Mouse (Mus musculus) embryonic facial prominence, embryonic 10.5 days (tissue): ENCODE results near the gene Actl6b. TPM values are rescaled to one million over a fixed set of nuclear protein-coding genes. Genes with fewer than 3 reads are reported as not detected.

Experiments used
- DNase-seq: peaks from one replicate; pipeline ENCODE4 v3.0.0-alpha.2; 2017; ENCODE audit warnings: low spot score
- H3K27ac ChIP-seq: fragments of 300-500 bp; sonication (generic); replicated peaks from 2 replicates; pipeline ENCODE4 v1.5.1; 2016; ENCODE audit warnings: mild to moderate bottlenecking
- H3K27me3 ChIP-seq: fragments of 300-500 bp; sonication (generic); replicated peaks from 2 replicates; pipeline ENCODE4 v1.6.1; 2016; ENCODE audit warnings: low read depth, mild to moderate bottlenecking; ENCODE audit not compliant: poor library complexity, severe bottlenecking
- H3K36me3 ChIP-seq: fragments of 300-500 bp; sonication (generic); replicated peaks from 2 replicates; pipeline ENCODE4 v1.6.1; 2016; ENCODE audit warnings: mild to moderate bottlenecking, moderate library complexity
- H3K4me1 ChIP-seq: fragments of 300-500 bp; sonication (generic); 2 replicates; pipeline ENCODE4 v1.6.1; 2016
- H3K4me3 ChIP-seq: fragments of 300-500 bp; sonication (generic); 2 replicates; pipeline ENCODE4 v1.5.1; 2016; ENCODE audit warnings: mild to moderate bottlenecking, moderate library complexity
- H3K9me3 ChIP-seq: fragments of 300-500 bp; sonication (generic); 2 replicates; pipeline ENCODE4 v1.6.1; 2016; ENCODE audit warnings: mild to moderate bottlenecking
- WGBS: fragments of 180-500 bp; shearing (Covaris S2); methylation state at CpG from one replicate; pipeline ENCODE4 v1.1.7; 2016; 5-methylcytosine and 5-hydroxymethylcytosine counted together
- microRNA-seq: library from miRNA; unstranded; fragments of <30 nt; microRNA quantifications from one replicate; pipeline ENCODE4, GENCODE M21; 2017
- polyA plus RNA-seq: library from polyadenylated mRNA; unstranded; fragments of >200 nt; fragmentation: Nextera tagmentation; extraction: Ambion mirVana; gene quantifications from 2 replicates; pipeline ENCODE4 v1.2.1, GENCODE M21; 2016

The Actl6b gene
- polyA plus RNA-seq, 1 experiment from 2014 or later: 5.4 TPM

DNA sequence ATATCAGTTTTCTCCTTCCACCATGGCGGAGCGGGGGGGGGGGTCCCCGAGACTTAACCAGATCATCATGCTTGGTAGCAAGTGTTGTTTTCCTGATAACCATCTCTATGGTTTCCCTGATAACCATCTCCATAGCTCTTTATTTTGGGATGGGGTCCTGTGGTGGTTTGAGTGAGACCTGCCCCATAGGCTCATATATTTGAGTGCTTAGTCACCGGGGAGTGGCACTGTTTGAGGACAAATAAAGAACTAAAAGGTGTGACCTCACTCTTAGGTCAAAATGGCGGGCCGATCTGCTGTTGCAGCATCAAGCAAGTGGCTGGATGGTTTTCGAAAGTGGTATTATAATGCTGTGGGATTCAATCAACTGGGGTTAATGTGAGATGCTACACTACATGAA is 62.0 kb downstream of the Actl6b start:
- no peak for DNase-seq
- H3K4me3 ChIP-seq: no peak overlapping the region
- 0 out of 2 replicates have a peak, but pooled peaks cover 3% of the 10 kb centered on the region for H3K27me3 ChIP-seq
- H3K4me1 ChIP-seq: peaks cover 39% of the 10 kb centered on the region
- no peaks in the 10 kb centered on the region for H3K36me3 ChIP-seq
- H3K27ac ChIP-seq: no peak overlapping the region
- 89% methylated on average over 7 of the region's 7 CpGs for WGBS
- no peaks in the 10 kb centered on the region for H3K9me3 ChIP-seq

Small RNA genes within 50 kb of the gene (microRNA-seq; reads per million reads assigned to microRNA genes)
- not detected for gene Mir6418

Other genes with a start within 250 kb of the Actl6b start
- 191 and 214 TPM in 2 replicates for gene Srrt, start 245.8 kb upstream of the Actl6b start, polyA plus RNA-seq
- gene Trip6, start 239.1 kb upstream of the Actl6b start, polyA plus RNA-seq: 73.1 and 76.2 TPM in 2 replicates
- 12.6 and 13.4 TPM in 2 replicates for gene Slc12a9, start 219.9 kb upstream of the Actl6b start, polyA plus RNA-seq
- 53.6 and 56.8 TPM in 2 replicates for gene Ephb4, start 203.4 kb upstream of the Actl6b start, polyA plus RNA-seq
- gene Zan, start 76.5 kb upstream of the Actl6b start, polyA plus RNA-seq: 0.11 and 0.16 TPM in 2 replicates
- gene Pop7, start 51.0 kb upstream of the Actl6b start, polyA plus RNA-seq: 55.3 and 59.9 TPM in 2 replicates
- gene Gigyf1, start 35.0 kb upstream of the Actl6b start, polyA plus RNA-seq: 15.2 and 15.3 TPM in 2 replicates
- 2.1 and 2.3 TPM in 2 replicates for gene Epo, start 20.3 kb upstream of the Actl6b start, polyA plus RNA-seq
- gene Gnb2, start 20.0 kb upstream of the Actl6b start, polyA plus RNA-seq: 276 and 281 TPM in 2 replicates
- 1.7 and 2.2 TPM in 2 replicates for gene Tfr2, start 16.3 kb downstream of the Actl6b start, polyA plus RNA-seq
- 15.9 and 17.2 TPM in 2 replicates for gene Mospd3, start 47.5 kb downstream of the Actl6b start, polyA plus RNA-seq
- 122 and 128 TPM in 2 replicates for gene Pcolce, start 60.3 kb downstream of the Actl6b start, polyA plus RNA-seq
- gene Fbxo24, start 75.5 kb downstream of the Actl6b start, polyA plus RNA-seq: 0.17 and 0.36 TPM in 2 replicates
- 36.7 and 46.5 TPM in 2 replicates for gene Lrch4, start 75.6 kb downstream of the Actl6b start, polyA plus RNA-seq
- 14.2 and 14.6 TPM in 2 replicates for gene Gm20605, start 75.7 kb downstream of the Actl6b start, polyA plus RNA-seq
- 9.0 and 9.2 TPM in 2 replicates for gene Sap25, start 87.8 kb downstream of the Actl6b start, polyA plus RNA-seq
- gene Irs3, start 92.2 kb downstream of the Actl6b start, polyA plus RNA-seq: 0.16 and 0.34 TPM in 2 replicates
- 21.3 and 23.0 TPM in 2 replicates for gene Agfg2, start 131.2 kb downstream of the Actl6b start, polyA plus RNA-seq
- 3.0 and 3.6 TPM in 2 replicates for gene Nyap1, start 188.1 kb downstream of the Actl6b start, polyA plus RNA-seq
- gene Tsc22d4, start 192.2 kb downstream of the Actl6b start, polyA plus RNA-seq: 89.8 and 94.3 TPM in 2 replicates
- gene Ppp1r35, start 225.3 kb downstream of the Actl6b start, polyA plus RNA-seq: 47.9 and 49.1 TPM in 2 replicates
- gene Mepce, start 234.1 kb downstream of the Actl6b start, polyA plus RNA-seq: 9.1 and 11.5 TPM in 2 replicates
- gene Zcwpw1, start 234.3 kb downstream of the Actl6b start, polyA plus RNA-seq: 14.5 and 17.5 TPM in 2 replicates